Mouse (Mus musculus): ENCODE measurements around the gene Mrps7. TPM values are rescaled to one million over a fixed set of nuclear protein-coding genes. Genes with fewer than 3 reads are reported as not detected.
A peak's percentile ranks its signal among the peaks of the same experiment; 100 is the strongest.

Gene Mrps7
- polyA plus RNA-seq, 1 experiment from 2014 or later, result 82.8 TPM

DNA sequence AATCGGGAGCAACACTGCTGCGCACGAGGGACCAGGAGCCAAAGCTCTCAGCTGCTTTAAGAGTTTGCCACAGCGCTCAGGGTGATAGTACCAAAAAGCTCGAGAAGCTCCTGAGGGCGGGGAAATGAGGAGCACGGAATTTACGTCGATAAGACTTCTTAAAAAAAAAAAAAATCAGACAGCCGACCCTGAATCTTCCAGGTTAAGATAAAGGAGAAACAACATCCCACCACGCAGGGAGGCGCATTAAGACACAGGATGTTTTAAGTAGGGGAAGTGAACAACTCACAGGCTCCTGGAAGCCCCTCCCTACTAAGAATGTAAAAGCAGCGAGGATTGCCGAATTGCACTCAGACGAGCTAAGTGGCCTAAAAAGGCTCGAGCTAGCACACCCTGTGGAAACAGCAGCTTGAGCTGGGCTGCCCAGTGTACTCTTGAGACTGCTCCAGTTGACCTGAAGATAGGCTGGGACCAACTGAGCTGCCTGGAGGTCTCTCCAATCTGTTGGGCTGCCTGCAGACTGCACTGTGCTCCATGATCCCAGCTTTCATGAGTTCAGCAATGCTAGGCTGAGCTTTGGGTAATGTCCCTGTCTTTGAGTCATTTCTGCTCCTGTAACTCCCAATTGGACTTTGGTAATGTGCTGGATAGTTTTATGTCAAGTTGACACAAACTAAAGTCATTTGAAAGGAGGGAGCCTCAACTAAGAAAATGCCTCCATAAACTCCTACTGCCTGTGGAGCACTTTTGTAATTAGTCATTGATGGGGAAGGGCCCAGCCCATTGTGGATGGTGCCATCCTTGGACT is 9.6 kb downstream of the Mrps7 start:
- peak overlapping the region; percentile 75 for H3K9ac ChIP-seq (ENCODE audit: low read depth, low read length)
- no peak; the same call in 1 of the 2 replicates for ATAC-seq (ENCODE audit: low read depth)
- peak overlapping the region; percentile 76 for H3K4me3 ChIP-seq (ENCODE audit: low read depth, low read length)
- peaks cover 26% of the 10 kb centered on the region for H3K36me3 ChIP-seq (ENCODE audit: control insufficient read depth, insufficient read depth, low read length)
- H3K4me1 ChIP-seq (ENCODE audit: control insufficient read depth, insufficient read depth, low read length), result peaks cover 9% of the 10 kb centered on the region; the same call in 1 of the 2 replicates
- no peaks in the 10 kb centered on the region for H3K27me3 ChIP-seq (replicated peaks; ENCODE audit: control insufficient read depth, insufficient read depth, low read length)
- peak; percentile 50 for DNase-seq (ENCODE audit: low spot score)
- no peaks in the 10 kb centered on the region for H3K9me3 ChIP-seq (ENCODE audit: control insufficient read depth, low read length)
- H3K27ac ChIP-seq (replicated peaks; ENCODE audit: low read depth, low read length), result peak overlapping the region; percentile 91
- under 1% methylated on average over 16 of the region's 16 CpGs for WGBS
- peak overlapping the region; percentile 71 for H3K4me2 ChIP-seq (ENCODE audit: low read depth, low read length)

GRCm38 (mm10) chr11:115614346-115615107 is 10.8 kb downstream of the Mrps7 start:
- no peak overlapping the region for H3K4me2 ChIP-seq (ENCODE audit: low read depth, low read length)
- WGBS, result 92% methylated on average over 10 of the region's 10 CpGs
- H3K27ac ChIP-seq (replicated peaks; ENCODE audit: low read depth, low read length), result no peak overlapping the region
- peaks cover 16% of the 10 kb centered on the region; the same call in 1 of the 2 replicates for H3K36me3 ChIP-seq (ENCODE audit: control insufficient read depth, insufficient read depth, low read length)
- no peak for DNase-seq (ENCODE audit: low spot score)
- H3K4me3 ChIP-seq (ENCODE audit: low read depth, low read length), result no peak overlapping the region
- H3K9ac ChIP-seq (ENCODE audit: low read depth, low read length), result no peak overlapping the region
- H3K4me1 ChIP-seq (ENCODE audit: control insufficient read depth, insufficient read depth, low read length), result peaks cover 9% of the 10 kb centered on the region; the same call in 1 of the 2 replicates
- no peaks in the 10 kb centered on the region for H3K27me3 ChIP-seq (replicated peaks; ENCODE audit: control insufficient read depth, insufficient read depth, low read length)
- no peaks in the 10 kb centered on the region for H3K9me3 ChIP-seq (ENCODE audit: control insufficient read depth, low read length)
- ATAC-seq (ENCODE audit: low read depth), result no peak

DNA sequence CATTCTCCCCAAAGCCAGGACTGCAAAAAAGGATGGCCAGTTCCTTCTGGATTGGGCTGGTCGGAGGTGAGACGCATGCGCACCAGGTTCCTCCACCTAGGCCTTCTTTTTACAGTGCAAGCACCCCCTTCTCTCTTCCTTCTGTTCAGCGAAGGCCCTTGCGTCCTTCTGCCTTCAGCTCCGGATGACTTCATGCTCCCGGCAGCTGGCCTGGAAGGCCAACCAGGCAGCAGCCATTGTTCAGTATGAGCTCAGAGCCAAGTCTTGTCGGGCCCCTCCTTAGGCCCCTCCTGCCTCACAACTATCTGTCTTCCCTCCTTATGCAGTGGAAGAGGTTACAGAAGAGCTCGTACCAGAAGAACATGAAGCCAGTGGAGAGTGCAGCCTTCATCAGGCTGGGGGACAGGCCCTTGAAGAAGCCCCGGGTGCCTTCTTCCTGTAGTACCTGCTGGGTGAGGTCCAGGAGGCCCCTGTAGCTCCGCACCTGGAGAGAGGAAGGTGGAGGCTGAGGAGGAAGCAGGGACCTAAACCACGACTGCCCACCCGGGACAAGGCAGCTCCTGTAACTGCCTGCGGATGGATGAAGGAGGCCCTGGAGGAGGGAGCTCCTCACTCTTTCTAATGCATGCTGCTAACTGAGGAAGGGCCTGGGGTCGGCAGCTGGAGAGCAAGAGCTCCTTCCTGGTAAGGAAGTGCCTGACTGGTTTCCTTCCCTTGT is 11.5 kb downstream of the Mrps7 start:
- Histone ChIP-seq H3K4me1 (ENCODE audit: control insufficient read depth, insufficient read depth, low read length) (peaks cover 9% of the 10 kb centered on the region; the same call in 1 of the 2 replicates), H3K27ac (replicated peaks; ENCODE audit: low read depth, low read length) (no peak overlapping the region), H3K27me3 (replicated peaks; ENCODE audit: control insufficient read depth, insufficient read depth, low read length) (no peaks in the 10 kb centered on the region), H3K9me3 (ENCODE audit: control insufficient read depth, low read length) (no peaks in the 10 kb centered on the region), H3K36me3 (ENCODE audit: control insufficient read depth, insufficient read depth, low read length) (peaks cover 20% of the 10 kb centered on the region; the same call in 1 of the 2 replicates), H3K9ac (ENCODE audit: low read depth, low read length) (no peak overlapping the region), H3K4me2 (ENCODE audit: low read depth, low read length) (no peak overlapping the region), H3K4me3 (ENCODE audit: low read depth, low read length) (no peak overlapping the region)
- DNase-seq (ENCODE audit: low spot score), result no peak
- 78% methylated on average over 14 of the region's 15 CpGs for WGBS
- ATAC-seq (ENCODE audit: low read depth), result no peak

- ATAC-seq (ENCODE audit: low read depth) (no peak), DNase-seq (ENCODE audit: low spot score) (no peak)
- 83% methylated on average over 6 of the region's 6 CpGs for WGBS
- H3K27ac ChIP-seq (replicated peaks; ENCODE audit: low read depth, low read length), result no peak overlapping the region
- no peaks in the 10 kb centered on the region for H3K27me3 ChIP-seq (replicated peaks; ENCODE audit: control insufficient read depth, insufficient read depth, low read length)
- H3K9me3 ChIP-seq (ENCODE audit: control insufficient read depth, low read length), result no peaks in the 10 kb centered on the region
- peaks cover 9% of the 10 kb centered on the region; the same call in 1 of the 2 replicates for H3K4me1 ChIP-seq (ENCODE audit: control insufficient read depth, insufficient read depth, low read length)
- H3K36me3 ChIP-seq (ENCODE audit: control insufficient read depth, insufficient read depth, low read length), result peaks cover 26% of the 10 kb centered on the region; the same call in 1 of the 2 replicates
- H3K4me3 ChIP-seq (ENCODE audit: low read depth, low read length), result no peak overlapping the region
- no peak overlapping the region for H3K4me2 ChIP-seq (ENCODE audit: low read depth, low read length)
- H3K9ac ChIP-seq (ENCODE audit: low read depth, low read length), result no peak overlapping the region
Observed at GRCm38 (mm10) chr11:115615875-115616274, 12.2 kb downstream of the Mrps7 start.

DNA sequence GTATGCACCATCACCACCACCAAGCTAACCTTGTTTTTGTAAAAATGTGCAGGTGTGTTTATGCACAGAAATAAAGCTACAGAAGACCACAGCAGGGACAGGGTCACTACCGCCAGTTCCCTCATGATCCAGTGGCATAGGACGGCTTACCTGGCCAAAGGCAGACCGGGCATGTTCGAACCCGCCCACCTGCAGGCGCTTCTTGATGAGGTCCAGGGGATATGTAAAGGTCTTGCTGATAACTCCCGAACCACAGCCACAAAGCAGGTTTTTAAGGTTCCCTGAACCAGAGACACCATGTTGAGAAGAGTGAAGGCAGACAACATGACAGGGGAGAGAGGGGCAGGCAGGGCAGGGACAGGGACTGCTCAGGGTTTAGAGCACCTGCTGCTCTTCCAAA is 12.6 kb downstream of the Mrps7 start:
- no peaks in the 10 kb centered on the region for H3K9me3 ChIP-seq (ENCODE audit: control insufficient read depth, low read length)
- H3K4me3 ChIP-seq (ENCODE audit: low read depth, low read length), result no peak overlapping the region
- H3K27ac ChIP-seq (replicated peaks; ENCODE audit: low read depth, low read length), result no peak overlapping the region
- no peak overlapping the region for H3K9ac ChIP-seq (ENCODE audit: low read depth, low read length)
- H3K27me3 ChIP-seq (replicated peaks; ENCODE audit: control insufficient read depth, insufficient read depth, low read length), result no peaks in the 10 kb centered on the region
- ATAC-seq (ENCODE audit: low read depth) (no peak), DNase-seq (ENCODE audit: low spot score) (no peak)
- H3K4me2 ChIP-seq (ENCODE audit: low read depth, low read length), result no peak overlapping the region
- H3K36me3 ChIP-seq (ENCODE audit: control insufficient read depth, insufficient read depth, low read length), result peaks cover 31% of the 10 kb centered on the region; the same call in 1 of the 2 replicates
- H3K4me1 ChIP-seq (ENCODE audit: control insufficient read depth, insufficient read depth, low read length), result peaks cover 9% of the 10 kb centered on the region; the same call in 1 of the 2 replicates
- 88% methylated on average over 7 of the region's 7 CpGs for WGBS

- no peak overlapping the region for H3K4me3 ChIP-seq (ENCODE audit: low read depth, low read length)
- peaks cover 31% of the 10 kb centered on the region; the same call in 1 of the 2 replicates for H3K36me3 ChIP-seq (ENCODE audit: control insufficient read depth, insufficient read depth, low read length)
- H3K9me3 ChIP-seq (ENCODE audit: control insufficient read depth, low read length), result no peaks in the 10 kb centered on the region
- H3K9ac ChIP-seq (ENCODE audit: low read depth, low read length), result no peak overlapping the region
- no peak overlapping the region for H3K4me2 ChIP-seq (ENCODE audit: low read depth, low read length)
- no peaks in the 10 kb centered on the region for H3K27me3 ChIP-seq (replicated peaks; ENCODE audit: control insufficient read depth, insufficient read depth, low read length)
- ATAC-seq (ENCODE audit: low read depth), result no peak
- WGBS, result 73% methylated on average over 6 of the region's 6 CpGs
- no peak overlapping the region for H3K27ac ChIP-seq (replicated peaks; ENCODE audit: low read depth, low read length)
- no peak for DNase-seq (ENCODE audit: low spot score)
- H3K4me1 ChIP-seq (ENCODE audit: control insufficient read depth, insufficient read depth, low read length), result peaks cover 5% of the 10 kb centered on the region; the same call in 1 of the 2 replicates
Observed at GRCm38 (mm10) chr11:115616893-115617292, 13.2 kb downstream of the Mrps7 start.

GRCm38 (mm10) chr11:115618001-115618400 is 14.3 kb downstream of the Mrps7 start:
- peaks cover 42% of the 10 kb centered on the region for H3K36me3 ChIP-seq (ENCODE audit: control insufficient read depth, insufficient read depth, low read length)
- H3K9me3 ChIP-seq (ENCODE audit: control insufficient read depth, low read length), result no peaks in the 10 kb centered on the region
- H3K27ac ChIP-seq (replicated peaks; ENCODE audit: low read depth, low read length), result no peak overlapping the region
- DNase-seq (ENCODE audit: low spot score), result no peak
- H3K27me3 ChIP-seq (replicated peaks; ENCODE audit: control insufficient read depth, insufficient read depth, low read length), result no peaks in the 10 kb centered on the region
- no peak overlapping the region for H3K4me3 ChIP-seq (ENCODE audit: low read depth, low read length)
- H3K4me1 ChIP-seq (ENCODE audit: control insufficient read depth, insufficient read depth, low read length), result peaks cover 5% of the 10 kb centered on the region; the same call in 1 of the 2 replicates
- H3K9ac ChIP-seq (ENCODE audit: low read depth, low read length), result no peak overlapping the region
- ATAC-seq (ENCODE audit: low read depth), result no peak
- no peak overlapping the region for H3K4me2 ChIP-seq (ENCODE audit: low read depth, low read length)
- 81% methylated on average over 2 of the region's 2 CpGs for WGBS

Data from embryonic facial prominence, embryonic 14.5 days (tissue).